Mouse (Mus musculus): ENCODE measurements around the gene Entpd7. TPM values are rescaled to one million over a fixed set of nuclear protein-coding genes. Genes with fewer than 3 reads are reported as not detected.
A peak's percentile ranks its signal among the peaks of the same experiment; 100 is the strongest.

Gene Entpd7
- polyA plus RNA-seq, 1 experiment from 2014 or later, result 11.3 TPM

DNA sequence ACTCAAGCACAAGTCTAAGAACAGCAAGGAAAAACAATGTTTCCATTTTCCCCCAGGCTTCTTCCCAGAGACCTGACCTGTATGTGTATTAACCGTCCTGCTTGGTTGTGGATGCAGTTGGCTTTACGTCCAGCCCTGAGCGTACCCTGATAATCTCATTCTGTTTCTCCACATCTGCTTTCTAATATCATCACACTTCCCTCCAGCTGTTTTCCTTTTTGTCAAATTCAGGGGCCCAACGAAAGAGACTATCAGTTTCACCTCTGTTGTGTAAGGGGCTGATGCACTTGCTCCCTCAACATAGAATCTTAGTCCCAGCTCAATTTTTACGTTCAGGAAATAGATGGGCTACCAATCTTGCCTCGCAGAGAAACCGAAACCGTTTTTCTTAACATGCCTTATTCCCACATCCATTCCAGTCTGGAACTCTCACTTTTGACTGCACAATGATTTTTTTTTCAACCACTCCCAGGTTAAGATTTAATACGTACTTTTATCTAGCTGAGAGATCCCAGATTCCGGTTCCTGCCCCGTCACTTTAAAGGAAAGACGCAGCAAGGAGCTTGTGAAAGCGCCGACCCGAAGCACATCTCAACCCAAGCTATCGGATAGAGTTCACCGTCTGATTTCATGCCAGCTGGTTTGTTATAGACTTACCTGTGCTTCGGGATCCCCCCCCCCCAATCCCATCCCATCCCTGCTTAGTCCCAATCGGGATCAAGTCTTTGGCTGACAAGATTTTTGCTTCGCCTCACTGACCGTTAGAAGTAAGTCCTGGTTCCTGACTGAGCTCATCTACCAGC is 15.8 kb upstream of the Entpd7 start:
- DNase-seq (ENCODE audit: low spot score), result no peak

DNA sequence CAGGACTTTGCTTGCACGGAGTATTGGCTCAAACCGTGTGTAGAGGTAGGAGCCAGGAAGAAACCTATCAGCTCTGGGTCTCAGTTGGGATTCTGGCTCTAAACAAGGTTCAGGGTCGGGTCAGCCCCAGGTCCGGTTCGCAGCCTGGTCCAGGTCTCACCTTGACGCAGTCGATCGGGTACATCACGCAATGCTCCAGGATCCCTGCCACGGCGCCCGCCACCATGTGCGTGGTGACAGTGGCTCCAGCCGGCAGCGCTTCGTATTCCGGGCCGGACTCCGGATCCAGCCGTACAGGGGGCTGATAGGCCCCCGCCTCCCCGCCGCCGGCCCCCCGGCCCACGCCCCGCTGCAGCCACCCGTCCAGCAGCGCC is 15.2 kb upstream of the Entpd7 start:
- H3K4me1 ChIP-seq (replicated peaks; ENCODE audit: insufficient read depth, low read length), result 0 out of 2 replicates have a peak, but pooled peaks cover 12% of the 10 kb centered on the region
- no peaks in the 10 kb centered on the region for H3K9me3 ChIP-seq (replicated peaks; ENCODE audit: low read length)
- no peak for TF ChIP-seq CTCF (IDR thresholded peaks at IDR 0.05; ENCODE audit: low read depth)
- peak overlapping the region; percentile 64 for H3K4me2 ChIP-seq (ENCODE audit: low read length)
- WGBS, result under 1% methylated on average over 23 of the region's 29 CpGs
- H3K27me3 ChIP-seq (ENCODE audit: insufficient read depth, low read length), result no peaks in the 10 kb centered on the region
- ATAC-seq (replicated peaks; ENCODE audit: low FRiP score, low read depth), result peak; percentile 4
- H3K9ac ChIP-seq (ENCODE audit: low read depth, low read length), result peak overlapping the region; percentile 93
- no peak for DNase-seq (ENCODE audit: low spot score)
- peak overlapping the region; percentile 87 for H3K4me3 ChIP-seq (replicated peaks; ENCODE audit: low read depth, low read length)
- peak overlapping the region; percentile 91 for H3K27ac ChIP-seq
- H3K36me3 ChIP-seq (ENCODE audit: insufficient read depth, low read length), result no peaks in the 10 kb centered on the region

More for the DNA sequence above, 15.8 kb upstream of the Entpd7 start:
- H3K4me1 ChIP-seq (replicated peaks; ENCODE audit: insufficient read depth, low read length), result 0 out of 2 replicates have a peak, but pooled peaks cover 12% of the 10 kb centered on the region
- no peak for TF ChIP-seq CTCF (IDR thresholded peaks at IDR 0.05; ENCODE audit: low read depth)
- WGBS, result 4% methylated on average over 21 of the region's 21 CpGs
- peak overlapping the region; percentile 64 for H3K4me2 ChIP-seq (ENCODE audit: low read length)
- H3K9ac ChIP-seq (ENCODE audit: low read depth, low read length), result peak overlapping the region; percentile 93
- peak overlapping the region; percentile 87 for H3K4me3 ChIP-seq (replicated peaks; ENCODE audit: low read depth, low read length)
- peak overlapping the region; percentile 91; the same call in 1 of the 2 replicates for H3K27ac ChIP-seq
- no peaks in the 10 kb centered on the region for H3K27me3 ChIP-seq (ENCODE audit: insufficient read depth, low read length)
- no peaks in the 10 kb centered on the region for H3K36me3 ChIP-seq (ENCODE audit: insufficient read depth, low read length)
- ATAC-seq (replicated peaks; ENCODE audit: low FRiP score, low read depth), result no peak
- no peaks in the 10 kb centered on the region for H3K9me3 ChIP-seq (replicated peaks; ENCODE audit: low read length)

DNA sequence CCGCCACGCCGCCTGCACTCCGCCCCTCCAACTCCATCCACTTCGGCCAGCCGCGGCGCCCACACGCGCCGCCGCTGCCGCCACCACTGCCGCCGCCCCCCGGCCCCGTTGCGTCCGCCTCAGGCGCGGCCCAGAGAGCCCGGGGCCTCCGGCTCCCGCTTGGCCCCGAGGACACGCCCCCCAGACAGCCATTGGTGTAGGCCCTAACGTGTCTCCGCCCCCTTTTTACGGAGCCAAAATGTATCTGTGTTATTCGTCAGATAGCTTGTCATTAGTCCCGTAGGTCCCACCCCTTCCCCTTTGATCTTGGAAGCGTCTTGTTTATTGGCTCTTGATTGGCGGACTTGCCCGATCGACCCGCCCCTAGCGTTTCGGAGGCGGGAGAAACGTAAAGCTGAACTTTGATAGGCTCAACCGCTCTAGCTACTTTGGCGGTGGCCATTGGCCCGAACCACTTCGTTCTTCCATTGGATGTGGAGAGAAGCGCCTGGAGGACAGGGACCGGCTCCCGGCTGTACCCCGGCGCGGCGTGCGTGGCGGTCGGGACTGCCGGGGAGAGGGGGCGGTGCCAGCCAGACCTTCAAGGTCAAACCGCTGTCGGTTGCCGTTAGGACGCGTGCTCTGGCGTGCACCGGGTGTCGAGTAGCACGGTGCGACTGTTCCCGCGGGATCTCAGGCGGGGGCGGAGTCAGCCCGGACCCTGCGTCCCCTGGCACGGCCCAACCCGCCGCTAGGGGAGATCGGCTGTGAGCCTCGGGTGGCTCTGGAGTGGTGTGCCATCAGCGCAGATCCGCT is 14.5 kb upstream of the Entpd7 start, which contains the start of gene Slc25a28:
Slc25a28 (minus strand) TSS at position 152 of the 795 bp plus-strand sequence.
- H3K9ac ChIP-seq (ENCODE audit: low read depth, low read length), result peak within 1 kb of the TSS; percentile 93
- under 1% methylated on average over 78 of the region's 79 CpGs for WGBS
- peak within 1 kb of the TSS; percentile 92 for H3K4me2 ChIP-seq (ENCODE audit: low read length)
- DNase-seq (ENCODE audit: low spot score), result peak; percentile 100
- TF ChIP-seq CTCF (IDR thresholded peaks at IDR 0.05; ENCODE audit: low read depth), result peak; percentile 77
- H3K4me3 ChIP-seq (replicated peaks; ENCODE audit: low read depth, low read length), result peak within 1 kb of the TSS; percentile 87
- 0 out of 2 replicates have a peak, but pooled peaks cover 12% of the 10 kb centered on the region for H3K4me1 ChIP-seq (replicated peaks; ENCODE audit: insufficient read depth, low read length)
- no peaks in the 10 kb centered on the region for H3K36me3 ChIP-seq (ENCODE audit: insufficient read depth, low read length)
- ATAC-seq (replicated peaks; ENCODE audit: low FRiP score, low read depth), result peak; percentile 97
- H3K27me3 ChIP-seq (ENCODE audit: insufficient read depth, low read length), result no peaks in the 10 kb centered on the region
- H3K27ac ChIP-seq, result peak within 1 kb of the TSS; percentile 97
- no peaks in the 10 kb centered on the region for H3K9me3 ChIP-seq (replicated peaks; ENCODE audit: low read length)

DNA sequence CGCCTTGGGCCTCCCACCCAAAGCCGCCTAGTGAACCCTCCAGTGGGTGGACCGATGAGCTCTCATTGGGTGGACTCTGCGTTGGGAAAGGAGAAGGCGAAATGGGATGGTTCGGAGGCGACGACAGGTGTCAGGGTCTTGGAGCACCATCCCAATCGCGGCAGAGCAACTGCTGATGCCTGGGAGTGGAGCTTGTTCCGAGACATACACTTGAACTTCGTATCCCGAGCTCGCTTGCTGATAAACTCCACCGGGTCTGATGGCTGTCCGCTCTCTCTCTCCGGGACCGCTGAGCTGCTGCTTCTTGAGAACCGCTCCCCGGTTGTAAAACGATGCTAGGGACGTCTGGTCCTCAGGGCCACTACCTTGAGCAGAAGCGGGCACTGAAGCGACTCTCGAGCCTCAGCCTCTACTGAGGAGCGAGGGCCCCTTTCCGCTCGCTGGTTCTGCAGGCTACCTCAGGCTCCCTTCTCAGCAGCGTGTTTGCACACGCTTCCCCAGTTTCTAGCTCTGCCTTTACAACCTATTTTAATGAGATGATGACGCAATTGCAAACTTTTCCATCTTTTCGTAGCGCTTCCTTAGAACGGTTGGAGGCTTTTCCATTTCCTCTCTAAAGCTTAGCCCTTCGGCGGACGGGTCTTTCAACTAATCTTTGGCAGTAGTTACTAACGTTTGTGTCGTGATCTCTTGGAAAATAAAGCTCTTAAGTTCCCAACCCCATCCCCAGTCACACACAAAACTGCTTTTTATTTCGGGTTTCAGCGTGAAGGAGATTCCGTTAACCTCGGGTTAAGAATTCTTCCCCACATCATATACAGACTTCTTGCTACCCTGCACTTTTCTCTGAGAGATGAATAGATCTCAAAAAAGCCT is 13.7 kb upstream of the Entpd7 start:
- under 1% methylated on average over 43 of the region's 43 CpGs for WGBS
- DNase-seq (ENCODE audit: low spot score), result peak; percentile 74
- no peak for ATAC-seq (replicated peaks; ENCODE audit: low FRiP score, low read depth)

DNA sequence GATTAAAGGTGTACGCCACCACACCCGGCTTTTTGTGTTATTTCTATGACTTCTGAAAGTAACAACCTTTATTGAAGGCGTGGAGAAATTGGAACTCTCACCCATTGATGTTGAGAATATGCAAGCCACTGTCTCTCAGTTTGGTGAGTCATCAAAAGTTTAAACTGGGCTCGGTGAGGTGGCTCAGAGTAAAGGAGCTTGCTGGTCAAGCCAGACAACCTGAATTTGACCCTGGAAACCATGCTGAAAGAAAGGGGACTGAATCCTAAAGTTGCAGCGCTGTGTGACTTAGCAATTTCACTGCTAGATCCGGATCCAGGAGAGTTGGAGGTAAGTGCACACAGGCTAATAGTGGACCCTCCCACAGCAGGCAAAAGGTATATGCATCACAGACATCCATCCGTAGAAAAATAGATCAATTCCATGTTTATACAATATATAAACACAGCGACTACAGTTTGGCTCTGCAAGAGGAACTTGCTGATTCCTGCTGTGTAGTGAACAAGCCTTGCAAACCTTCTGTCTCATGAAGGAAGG is 10.9 kb upstream of the Entpd7 start:
- Histone ChIP-seq H3K27ac (no peak overlapping the region), H3K36me3 (ENCODE audit: insufficient read depth, low read length) (no peaks in the 10 kb centered on the region), H3K4me1 (replicated peaks; ENCODE audit: insufficient read depth, low read length) (0 out of 2 replicates have a peak, but pooled peaks cover 6% of the 10 kb centered on the region), H3K4me3 (replicated peaks; ENCODE audit: low read depth, low read length) (no peak overlapping the region), H3K4me2 (ENCODE audit: low read length) (no peak overlapping the region), H3K27me3 (ENCODE audit: insufficient read depth, low read length) (no peaks in the 10 kb centered on the region), H3K9me3 (replicated peaks; ENCODE audit: low read length) (no peaks in the 10 kb centered on the region), H3K9ac (ENCODE audit: low read depth, low read length) (no peak overlapping the region)
- ATAC-seq (replicated peaks; ENCODE audit: low FRiP score, low read depth) (no peak), DNase-seq (ENCODE audit: low spot score) (no peak)
- no peak for TF ChIP-seq CTCF (IDR thresholded peaks at IDR 0.05; ENCODE audit: low read depth)
- 82% methylated on average over 8 of the region's 8 CpGs for WGBS

More for the DNA sequence above, 13.7 kb upstream of the Entpd7 start:
- no peak; the same call in 1 of the 2 replicates for TF ChIP-seq CTCF (IDR thresholded peaks at IDR 0.05; ENCODE audit: low read depth)
- Histone ChIP-seq H3K9me3 (replicated peaks; ENCODE audit: low read length) (no peaks in the 10 kb centered on the region), H3K27me3 (ENCODE audit: insufficient read depth, low read length) (no peaks in the 10 kb centered on the region), H3K36me3 (ENCODE audit: insufficient read depth, low read length) (no peaks in the 10 kb centered on the region), H3K9ac (ENCODE audit: low read depth, low read length) (peak overlapping the region; percentile 65), H3K4me1 (replicated peaks; ENCODE audit: insufficient read depth, low read length) (0 out of 2 replicates have a peak, but pooled peaks cover 12% of the 10 kb centered on the region), H3K4me3 (replicated peaks; ENCODE audit: low read depth, low read length) (peak overlapping the region; percentile 87), H3K27ac (peak overlapping the region; percentile 97), H3K4me2 (ENCODE audit: low read length) (peak overlapping the region; percentile 92)
